In genomic region chr5:8343296-8343695, GRCm38 (mm10) we compare ENCODE assay signal across 26 mouse cellular contexts. TPM values are rescaled to one million over a fixed set of nuclear protein-coding genes. Genes with fewer than 3 reads are reported as not detected.
"Had no signal": no experiment of that assay in that cellular context is flagged by ENCODE, and none has a peak within 500 bp of the region (broad histone marks: within the 10 kb centered on the region; RNA-seq: fewer than 3 reads in every experiment).

No protein-coding gene starts in this region.

- H3K9me3 ChIP-seq: embryonic facial prominence, embryonic 10.5 days; embryonic facial prominence, embryonic 12.5 days; embryonic facial prominence, embryonic 13.5 days; embryonic facial prominence, embryonic 15.5 days; forebrain, embryonic 10.5 days; forebrain, embryonic 12.5 days; forebrain, embryonic 13.5 days; forebrain, embryonic 15.5 days; heart, embryonic 10.5 days had no signal

- H3K27me3 ChIP-seq: embryonic facial prominence, embryonic 12.5 days; embryonic facial prominence, embryonic 13.5 days; embryonic facial prominence, embryonic 15.5 days; forebrain, embryonic 12.5 days; forebrain, embryonic 13.5 days; forebrain, embryonic 15.5 days had no signal

- H3K4me1 ChIP-seq: embryonic facial prominence, embryonic 10.5 days; embryonic facial prominence, embryonic 12.5 days; embryonic facial prominence, embryonic 13.5 days; embryonic facial prominence, embryonic 15.5 days; forebrain, embryonic 10.5 days; forebrain, embryonic 12.5 days; forebrain, embryonic 13.5 days; forebrain, embryonic 15.5 days; heart, embryonic 10.5 days had no signal

- H3K4me2 ChIP-seq: embryonic facial prominence, embryonic 12.5 days; embryonic facial prominence, embryonic 13.5 days; embryonic facial prominence, embryonic 15.5 days; forebrain, embryonic 12.5 days; forebrain, embryonic 13.5 days; forebrain, embryonic 15.5 days had no signal

- H3K36me3 ChIP-seq: embryonic facial prominence, embryonic 10.5 days; embryonic facial prominence, embryonic 12.5 days; embryonic facial prominence, embryonic 13.5 days; embryonic facial prominence, embryonic 15.5 days; forebrain, embryonic 10.5 days; forebrain, embryonic 12.5 days; forebrain, embryonic 15.5 days; heart, embryonic 10.5 days had no signal

- ATAC-seq: forebrain, embryonic 13.5 days; forebrain, embryonic 14.5 days; forebrain, embryonic 15.5 days; forebrain, embryonic 16.5 days; forebrain, postnatal 0 days had no signal

- H3K4me3 ChIP-seq: embryonic facial prominence, embryonic 10.5 days; embryonic facial prominence, embryonic 12.5 days; embryonic facial prominence, embryonic 13.5 days; embryonic facial prominence, embryonic 15.5 days; erythroblast, embryonic 14.5 days; forebrain, embryonic 10.5 days; forebrain, embryonic 12.5 days; forebrain, embryonic 13.5 days; forebrain, embryonic 15.5 days; gastrocnemius, adult 2 months; heart, adult 2 months; heart, embryonic 10.5 days had no signal

- H3K27ac ChIP-seq: embryonic facial prominence, embryonic 10.5 days; embryonic facial prominence, embryonic 12.5 days; embryonic facial prominence, embryonic 13.5 days; embryonic facial prominence, embryonic 15.5 days; forebrain, embryonic 10.5 days; forebrain, embryonic 12.5 days; forebrain, embryonic 13.5 days; forebrain, embryonic 15.5 days; gastrocnemius, adult 2 months; heart, adult 2 months; heart, embryonic 10.5 days had no signal

- DNase-seq: cerebellum, adult 9-10 months; cerebellum, adult 9-11 months; cerebellum, postnatal 10 days; cerebellum, postnatal 14 days; embryo, embryonic 11 days; forebrain, postnatal 0 days; gastrocnemius, adult 2 months; gastrocnemius, postnatal 10 days; gastrocnemius, postnatal 14 days; gastrocnemius, postnatal 25 days; gastrocnemius, postnatal 36 days; heart, adult 11 months; heart, adult 18-20 months; heart, adult 2 months had no signal

- H3K9ac ChIP-seq: embryonic facial prominence, embryonic 12.5 days; embryonic facial prominence, embryonic 13.5 days; embryonic facial prominence, embryonic 15.5 days; forebrain, embryonic 12.5 days; forebrain, embryonic 13.5 days; forebrain, embryonic 15.5 days; forebrain, postnatal 0 days had no signal

RNA-seq across cellular contexts. Expression of gene Adam22, which starts 24.7 kb away (rescaled TPM):
- polyA plus RNA-seq: erythroblast, embryonic 14.5 days had no signal
